ENCODE assay signal across 8 mouse cellular contexts in the genomic region with DNA sequence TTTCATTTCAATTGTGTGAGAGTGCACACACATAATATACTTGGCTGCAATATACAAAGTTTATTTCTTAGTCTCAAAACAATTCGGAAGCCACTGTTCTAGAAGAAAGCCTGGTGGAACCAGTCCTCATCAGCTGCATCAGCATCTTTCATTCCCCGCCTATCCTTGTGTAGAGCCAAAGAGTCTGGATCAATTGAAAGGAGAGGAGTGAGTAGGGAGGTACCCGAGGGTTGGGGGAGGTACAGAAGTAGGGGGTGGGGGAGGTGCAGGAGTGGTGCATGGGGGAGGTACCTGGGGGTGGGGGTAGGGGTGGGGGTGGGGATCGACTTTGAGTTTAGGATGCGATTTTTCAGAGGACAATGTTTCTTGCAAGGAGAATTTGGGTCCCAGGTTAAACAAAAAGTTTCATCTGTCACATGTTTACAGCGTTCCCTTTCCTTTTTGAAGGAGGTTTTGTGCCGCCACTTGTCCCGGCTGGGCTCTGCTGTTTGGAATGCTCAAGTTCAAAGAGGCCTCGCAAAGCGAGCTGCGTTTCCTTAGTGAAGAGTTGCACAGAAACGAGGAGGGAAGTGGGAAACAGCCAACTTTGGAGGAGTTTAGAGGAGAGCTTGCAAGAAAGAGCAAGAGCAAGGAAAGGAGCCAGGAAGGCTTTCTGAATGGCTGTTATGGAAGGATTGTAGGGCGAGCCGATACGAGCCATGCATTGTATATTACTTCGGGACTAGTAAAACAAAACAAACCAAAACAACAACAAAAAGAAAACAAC.
DNase-seq lines count a peak whose midpoint lies in the region.

No protein-coding gene starts in this region.

- DNase-seq in cerebellum, adult 11-12 months = peak; percentile 13
- DNase-seq in cerebellum, postnatal 25 days = no peak
- peak; percentile 35 for DNase-seq in ZHBTc4 (ENCODE audit: low read depth, low spot score)
- DNase-seq in frontal cortex, postnatal 10 days (ENCODE audit: low spot score in 2 of 2) = peak; percentile 30 to 50
- peak; percentile 56 for DNase-seq in layer of hippocampus, adult 9-11 months
- peak; percentile 34 for DNase-seq in lung, postnatal 10 days
- peak; percentile 14 to 36 for DNase-seq in right cerebral cortex, postnatal 36 days (ENCODE audit: low spot score in 2 of 2)
- no peak for DNase-seq in spleen, adult 18-20 months

Comparison
In these comparisons a context has a peak if more than half of its experiments do, and no peak if none do; other contexts are left out.
1. DNase-seq: peak in cerebellum, adult 11-12 months (single experiment), ZHBTc4 (single experiment), frontal cortex, postnatal 10 days (2 of 2), layer of hippocampus, adult 9-11 months (single experiment), lung, postnatal 10 days (single experiment) and right cerebral cortex, postnatal 36 days (2 of 2); none in cerebellum, postnatal 25 days (0 of 2) and spleen, adult 18-20 months (0 of 2).